Mouse (Mus musculus) olfactory bulb, adult 2 months (tissue): ENCODE results near the gene Gucy2g.

Experiments
- CTCF ChIP-seq: fragments of 200-500 bp; IDR thresholded peaks from 2 replicates; pipeline ENCODE4 v1.5.1; 2012; ENCODE audit warnings: low read depth, mild to moderate bottlenecking, low read length, moderate library complexity; ENCODE audit not compliant: insufficient read depth
- POLR2A ChIP-seq: fragments of 200-500 bp; IDR thresholded peaks from 2 replicates; pipeline ENCODE4 v1.6.1; 2012; ENCODE audit warnings: mild to moderate bottlenecking, low read depth, low read length, moderate library complexity; ENCODE audit not compliant: insufficient read depth

GRCm38 (mm10) chr19:55266786-55267185 lies 25.8 kb upstream of the Gucy2g start:
- no peak for TF ChIP-seq POLR2A
- no peak for TF ChIP-seq CTCF
